Mouse (Mus musculus) cerebellum, adult 2 months (tissue): ENCODE results near the gene Ncam2. TPM values are rescaled to one million over a fixed set of nuclear protein-coding genes. Genes with fewer than 3 reads are reported as not detected.

ENCODE experiments used
- DNase-seq, 2 experiments: peaks; one replicate each; pipeline ENCODE4 v3.0.0; 2021
- H3K27ac ChIP-seq: fragments of 200-500 bp; 2 replicates; pipeline ENCODE4 v1.5.1; 2012; ENCODE audit warnings: low read length, control low read depth, inconsistent platforms; ENCODE audit not compliant: insufficient read depth
- H3K27me3 ChIP-seq: fragments of 200-500 bp; 2 replicates; pipeline ENCODE4 v1.6.1; 2012; ENCODE audit warnings: inconsistent platforms, mild to moderate bottlenecking, low read length, moderate library complexity; ENCODE audit not compliant: control insufficient read depth, insufficient read depth
- H3K4me1 ChIP-seq: fragments of 200-500 bp; 2 replicates; pipeline ENCODE4 v1.6.1; 2011; ENCODE audit warnings: low read length; ENCODE audit not compliant: control insufficient read depth, insufficient read depth
- H3K4me3 ChIP-seq: fragments of 200-500 bp; replicated peaks from 2 replicates; pipeline ENCODE3; 2011; ENCODE audit warnings: mild to moderate bottlenecking, low read depth, low read length, control low read depth; ENCODE audit not compliant: insufficient read depth
- CTCF ChIP-seq: fragments of 200-500 bp; IDR thresholded peaks from 2 replicates; pipeline ENCODE4 v1.5.1; 2011; ENCODE audit warnings: low read depth, mild to moderate bottlenecking, control low read depth, low read length, moderate library complexity, borderline replicate concordance; ENCODE audit not compliant: insufficient read depth
- POLR2A ChIP-seq: fragments of 200-500 bp; IDR thresholded peaks from 2 replicates; pipeline ENCODE4 v1.6.1; 2011; ENCODE audit warnings: low read length, control low read depth, borderline replicate concordance; ENCODE audit not compliant: insufficient read depth
- WGBS: fragments of 180-500 bp; shearing (Covaris S2); methylation state at CpG from one replicate; pipeline ENCODE4 v1.1.7; 2018; 5-methylcytosine and 5-hydroxymethylcytosine counted together
- polyA plus RNA-seq: library from polyadenylated mRNA; depleted of rRNA; stranded (reverse); fragments of >200 nt; gene quantifications from 2 replicates; pipeline ENCODE4 v1.2.3, GENCODE M21; 2012

Gene Ncam2
- polyA plus RNA-seq, 1 experiment: 12.9 TPM

GRCm38 (mm10) chr16:81536230-81536629 is 335.7 kb downstream of the Ncam2 start:
- H3K4me1 ChIP-seq: no peaks in the 10 kb centered on the region
- 81% methylated on average over 3 of the region's 3 CpGs for WGBS
- H3K27me3 ChIP-seq: no peaks in the 10 kb centered on the region
- H3K4me3 ChIP-seq: no peak overlapping the region
- DNase-seq: no peak
- TF ChIP-seq POLR2A (no peak), CTCF (no peak)
- no peak overlapping the region for H3K27ac ChIP-seq

- Histone ChIP-seq H3K4me1 (no peaks in the 10 kb centered on the region), H3K4me3 (no peak overlapping the region), H3K27ac (no peak overlapping the region), H3K27me3 (no peaks in the 10 kb centered on the region)
- no peak for TF ChIP-seq POLR2A
- TF ChIP-seq CTCF: no peak
- 91% methylated on average over 4 of the region's 4 CpGs for WGBS
- DNase-seq: no peak
Measured at GRCm38 (mm10) chr16:81587565-81588107, 387.1 kb downstream of the Ncam2 start.

- Histone ChIP-seq H3K27ac (no peak overlapping the region), H3K4me3 (no peak overlapping the region), H3K4me1 (no peaks in the 10 kb centered on the region), H3K27me3 (no peaks in the 10 kb centered on the region)
- TF ChIP-seq CTCF: no peak
- TF ChIP-seq POLR2A: no peak
- WGBS: 63% methylated on average over 6 of the region's 6 CpGs
- no peak for DNase-seq
Measured at GRCm38 (mm10) chr16:81623276-81623675, 422.8 kb downstream of the Ncam2 start.

- DNase-seq: no peak
- TF ChIP-seq CTCF (no peak), POLR2A (no peak)
- H3K4me3 ChIP-seq: no peak overlapping the region
- no peaks in the 10 kb centered on the region for H3K27me3 ChIP-seq
- H3K4me1 ChIP-seq: no peaks in the 10 kb centered on the region
- no peak overlapping the region for H3K27ac ChIP-seq
- WGBS: 75% methylated on average over 4 of the region's 4 CpGs
Measured at GRCm38 (mm10) chr16:81623776-81624175, 423.3 kb downstream of the Ncam2 start.

GRCm38 (mm10) chr16:81650286-81650685 is 449.8 kb downstream of the Ncam2 start:
- no peak for TF ChIP-seq POLR2A
- TF ChIP-seq CTCF: no peak
- Histone ChIP-seq H3K27me3 (no peaks in the 10 kb centered on the region), H3K4me3 (no peak overlapping the region), H3K27ac (no peak overlapping the region), H3K4me1 (no peaks in the 10 kb centered on the region)
- 42% methylated on average over 3 of the region's 3 CpGs for WGBS
- DNase-seq: no peak

- TF ChIP-seq CTCF (no peak), POLR2A (no peak)
- DNase-seq: peak in 1 of 2 experiments; percentile 18
- Histone ChIP-seq H3K27ac (no peak overlapping the region), H3K27me3 (no peaks in the 10 kb centered on the region), H3K4me1 (no peaks in the 10 kb centered on the region), H3K4me3 (no peak overlapping the region)
- 3% methylated on average over 1 of the region's 1 CpGs for WGBS
Measured at GRCm38 (mm10) chr16:81651550-81651949, 451.1 kb downstream of the Ncam2 start.

GRCm38 (mm10) chr16:81656550-81656949 is 456.1 kb downstream of the Ncam2 start:
- Histone ChIP-seq H3K4me3 (no peak overlapping the region), H3K27ac (no peak overlapping the region), H3K4me1 (no peaks in the 10 kb centered on the region), H3K27me3 (no peaks in the 10 kb centered on the region)
- TF ChIP-seq POLR2A: no peak
- no peak for TF ChIP-seq CTCF
- WGBS: 65% methylated on average over 2 of the region's 2 CpGs
- DNase-seq: no peak

- Histone ChIP-seq H3K27ac (no peak overlapping the region), H3K4me1 (no peaks in the 10 kb centered on the region), H3K4me3 (no peak overlapping the region), H3K27me3 (no peaks in the 10 kb centered on the region)
- DNase-seq: no peak
- 76% methylated on average over 1 of the region's 1 CpGs for WGBS
- TF ChIP-seq CTCF (no peak), POLR2A (no peak)
Measured at GRCm38 (mm10) chr16:81673866-81674265, 473.4 kb downstream of the Ncam2 start.
